Mouse (Mus musculus) inflammation-experienced regulatory T-cells (primary cell): Measurements from ENCODE around the gene Rbm34. TPM values are rescaled to one million over a fixed set of nuclear protein-coding genes. Genes with fewer than 3 reads are reported as not detected.

ENCODE experiments used
- polyA plus RNA-seq, 2 experiments: library from polyadenylated mRNA; unstranded; fragments of 100-300 nt; shearing (Covaris generic); gene quantifications; one replicate each; pipeline ENCODE4 v1.2.1; 2017

Rbm34 gene
- polyA plus RNA-seq: 10 to 100 TPM; 45.8 to 46.4 TPM

DNA sequence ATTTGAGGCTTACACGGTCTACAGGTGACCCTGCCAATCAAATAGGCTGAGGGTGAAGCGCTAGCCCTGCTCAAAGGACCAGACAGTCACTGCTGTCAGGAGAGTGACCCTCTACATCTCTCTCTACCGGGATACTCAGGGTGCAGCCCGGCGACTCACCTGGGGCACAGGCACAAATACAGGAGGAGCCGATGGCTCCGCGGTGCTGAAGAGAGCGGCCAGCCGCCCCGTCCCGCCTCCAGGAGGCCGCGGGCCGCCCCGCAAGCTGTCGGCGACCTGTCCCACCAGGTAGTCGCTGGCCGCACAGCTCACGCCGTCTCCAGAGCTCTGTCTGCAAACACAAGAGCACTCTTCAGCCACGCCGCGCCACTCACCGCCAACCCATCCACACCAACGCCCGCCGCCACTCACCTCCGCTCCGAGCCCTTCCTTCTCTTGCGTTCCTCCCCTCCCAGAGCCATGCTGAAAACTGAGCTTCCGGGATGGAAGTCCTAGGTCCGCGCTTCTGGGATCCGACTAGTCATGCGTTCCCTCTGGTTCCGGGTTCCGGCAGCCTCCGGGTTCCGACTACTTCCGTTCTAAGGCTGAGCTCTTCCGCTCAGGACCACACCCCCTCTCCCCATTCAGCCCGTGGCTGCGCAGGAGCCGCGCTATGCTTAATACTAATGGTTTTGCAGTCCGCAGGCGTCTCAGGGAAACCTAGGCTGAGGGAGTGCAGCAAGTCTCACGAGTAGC lies at the start of gene Rbm34:
Gene Rbm34 (minus strand): TSS at position 493 of the 735 bp plus-strand sequence.

DNA sequence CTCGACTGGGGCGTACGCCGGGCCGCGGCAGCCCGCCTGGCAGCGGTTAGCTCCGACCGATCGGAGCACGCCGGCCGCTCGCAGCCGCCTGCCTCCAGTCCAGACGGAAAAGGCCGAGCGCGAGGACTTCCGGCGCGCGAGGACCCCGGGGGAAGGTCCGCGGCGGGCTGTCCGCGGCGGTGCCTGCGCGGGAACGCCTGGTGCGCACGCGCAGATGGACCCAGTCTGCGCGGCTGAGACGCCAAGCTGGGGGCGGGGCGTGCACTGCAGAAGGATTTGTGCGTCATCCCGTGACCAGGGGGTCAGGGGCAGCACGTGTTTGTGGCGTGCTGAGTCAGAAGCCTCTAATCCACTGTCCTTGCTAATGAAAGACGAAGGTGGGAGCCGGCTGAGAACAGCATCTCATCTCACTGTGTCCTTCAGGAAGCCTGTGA lies 25.1 kb downstream of the Rbm34 start, which contains the start of gene Tomm20:
Gene Tomm20 (minus strand): TSS at position 115 of the 434 bp plus-strand sequence.

Other genes starting within 250 kb of the Rbm34 start
- 100 to 1,000 TPM; 100 to 107 TPM for gene Tomm20, start 25.2 kb downstream of the Rbm34 start, polyA plus RNA-seq
- 1 to 10 TPM in 1 of 2 experiments, under 1 TPM in 1; 0.88 to 8.3 TPM for gene Pard3, start 92.8 kb upstream of the Rbm34 start, polyA plus RNA-seq